8 mouse cellular contexts compared by ENCODE assay signal in the genomic region with DNA sequence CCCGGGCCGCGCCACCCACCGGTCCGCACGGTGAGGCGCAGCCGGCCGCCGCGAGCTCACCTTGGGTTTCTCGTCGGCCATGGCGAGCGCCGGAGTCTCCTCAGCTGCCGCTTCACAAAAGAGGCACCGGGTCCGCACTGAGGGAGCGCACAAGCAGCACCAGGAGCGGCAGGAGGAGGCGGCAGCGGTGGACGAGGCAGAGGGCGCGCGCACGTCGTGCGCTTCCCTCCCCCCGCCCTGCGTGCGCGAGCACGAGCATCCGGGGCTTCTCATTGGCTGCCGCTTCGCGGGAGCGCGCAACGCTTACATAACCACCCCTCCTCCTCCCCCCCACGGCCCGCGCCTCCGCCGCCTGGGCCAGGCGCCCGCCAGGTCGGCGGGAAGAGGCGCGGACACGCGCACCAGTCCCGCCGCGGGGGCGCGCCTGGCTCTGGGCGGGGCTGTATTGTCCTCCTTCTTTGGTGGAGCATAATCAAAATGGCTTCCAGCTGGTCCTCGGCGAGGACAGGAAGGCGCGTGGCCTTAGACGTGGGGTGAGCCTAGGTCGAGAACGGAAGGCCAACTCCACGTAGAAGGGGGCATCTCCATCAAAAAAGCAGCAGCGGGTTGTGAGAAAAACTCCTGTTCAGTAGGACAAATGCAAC. TPM values are rescaled to one million over a fixed set of nuclear protein-coding genes. Genes with fewer than 3 reads are reported as not detected.
DNase-seq lines count a peak whose midpoint lies in the region; ATAC-seq lines count a peak whose summit lies in the region.

TSS of gene Sumo2 (minus strand) at position 239 of the 644 bp plus-strand sequence.

- H3K4me1 ChIP-seq in forebrain, embryonic 14.5 days (ENCODE audit: control insufficient read depth, insufficient read depth, low read length), result peaks cover 14% of the 10 kb centered on the region
- peaks cover 42% of the 10 kb centered on the region for H3K4me1 ChIP-seq in neural tube, embryonic 15.5 days

- H3K27ac ChIP-seq in forebrain, embryonic 14.5 days (ENCODE audit: low read depth, low read length), result peak within 1 kb of the TSS; percentile 99
- peak within 1 kb of the TSS; percentile 99 for H3K27ac ChIP-seq in neural tube, embryonic 15.5 days (replicated peaks)

- peaks cover 32% of the 10 kb centered on the region for H3K36me3 ChIP-seq in forebrain, embryonic 14.5 days (ENCODE audit: control insufficient read depth, insufficient read depth, low read length)
- H3K36me3 ChIP-seq in neural tube, embryonic 15.5 days, result peaks cover 25% of the 10 kb centered on the region

- H3K4me2 ChIP-seq in forebrain, embryonic 14.5 days (ENCODE audit: low read length), result peak within 1 kb of the TSS; percentile 87
- H3K4me2 ChIP-seq in neural tube, embryonic 15.5 days, result peak within 1 kb of the TSS; percentile 77

- WGBS in forebrain, embryonic 14.5 days, result 1% methylated on average over 37 of the region's 70 CpGs
- 1% methylated on average over 51 of the region's 70 CpGs for WGBS in neural tube, embryonic 15.5 days

- peak; percentile 97 for DNase-seq in ES-CJ7 (ENCODE audit: low read depth, low spot score)
- DNase-seq in cerebellum, adult 11 months, result peak; percentile 99
- DNase-seq in forebrain, embryonic 14.5 days (ENCODE audit: low spot score), result peak; percentile 98
- peak; percentile 100 for DNase-seq in heart, postnatal 14 days
- DNase-seq in layer of hippocampus, adult 11-12 months (ENCODE audit: low spot score), result peak; percentile 99
- peak; percentile 97 to 98 for DNase-seq in lung, adult 18-20 months
- DNase-seq in testis, postnatal 14 days (ENCODE audit: low spot score), result peak; percentile 98

- no peaks in the 10 kb centered on the region for H3K9me3 ChIP-seq in forebrain, embryonic 14.5 days (replicated peaks; ENCODE audit: control insufficient read depth, low read length)
- no peaks in the 10 kb centered on the region for H3K9me3 ChIP-seq in neural tube, embryonic 15.5 days (replicated peaks)

- H3K9ac ChIP-seq in forebrain, embryonic 14.5 days (ENCODE audit: low read length), result peak within 1 kb of the TSS; percentile 97
- peak within 1 kb of the TSS; percentile 90 for H3K9ac ChIP-seq in neural tube, embryonic 15.5 days (replicated peaks)

- peak; percentile 93 for ATAC-seq in forebrain, embryonic 14.5 days
- ATAC-seq in neural tube, embryonic 15.5 days (ENCODE audit: low FRiP score), result peak; percentile 89

- peak within 1 kb of the TSS; percentile 91 for H3K4me3 ChIP-seq in forebrain, embryonic 14.5 days (ENCODE audit: low read depth, low read length)
- H3K4me3 ChIP-seq in neural tube, embryonic 15.5 days (replicated peaks), result peak within 1 kb of the TSS; percentile 89

- intact Hi-C loops in heart, postnatal 14 days (cut with DNase I), result loop anchor here (1.0 to 5.0 kb wide), 3 partner anchors 22 to 114 kb away; partner anchors contain the start of genes Jpt1 and Kctd2

- no peaks in the 10 kb centered on the region for H3K27me3 ChIP-seq in forebrain, embryonic 14.5 days (replicated peaks; ENCODE audit: control insufficient read depth, insufficient read depth, low read length)
- H3K27me3 ChIP-seq in neural tube, embryonic 15.5 days (replicated peaks), result no peaks in the 10 kb centered on the region

RNA-seq across cellular contexts. Expression of gene Sumo2, which starts in this region (rescaled TPM):
- polyA plus RNA-seq in forebrain, embryonic 14.5 days (2014; fragmentation: Nextera tagmentation; extraction: Ambion mirVana), result 1,356 and 1,420 TPM in 2 replicates
- total RNA-seq in heart, postnatal 14 days (2021), result 100 to 1,000 TPM; 165 to 189 TPM
- 882 and 892 TPM in 2 replicates for polyA plus RNA-seq in neural tube, embryonic 15.5 days (2015; fragmentation: Nextera tagmentation; extraction: Ambion mirVana)

Comparison
In these comparisons a context has a peak if more than half of its experiments do, and no peak if none do; other contexts are left out.
1. Peak in every context shown above with its lines: DNase-seq, ATAC-seq, H3K4me3 ChIP-seq and H3K27ac ChIP-seq.